Mouse (Mus musculus) embryonic facial prominence, embryonic 15.5 days (tissue): Measurements from ENCODE around the gene Anks1. TPM values are rescaled to one million over a fixed set of nuclear protein-coding genes. Genes with fewer than 3 reads are reported as not detected.

Source experiments
- ATAC-seq: fragments of 200-750 bp; cut with Nextera tagmentation; 2 replicates; pipeline ENCODE4 v1.8.0; 2017; ENCODE audit warnings: low read depth, moderate TSS enrichment; ENCODE audit not compliant: insufficient number of reproducible peaks, low FRiP score, low TSS enrichment
- H3K27ac ChIP-seq: fragments of 300-500 bp; sonication (generic); replicated peaks from 2 replicates; pipeline ENCODE4 v1.5.1; 2015; ENCODE audit warnings: mild to moderate bottlenecking, inconsistent platforms
- H3K27me3 ChIP-seq: fragments of 300-500 bp; sonication (generic); 2 replicates; pipeline ENCODE4 v1.6.1; 2015; ENCODE audit warnings: inconsistent platforms
- H3K36me3 ChIP-seq: fragments of 300-500 bp; sonication (generic); 2 replicates; pipeline ENCODE4 v1.6.1; 2015; ENCODE audit warnings: mild to moderate bottlenecking, inconsistent platforms
- H3K4me1 ChIP-seq: fragments of 300-500 bp; sonication (generic); 2 replicates; pipeline ENCODE4 v1.6.1; 2015; ENCODE audit warnings: inconsistent platforms
- H3K4me2 ChIP-seq: fragments of 300-500 bp; sonication (generic); replicated peaks from 2 replicates; pipeline ENCODE4 v1.6.1; 2015; ENCODE audit warnings: mild to moderate bottlenecking, inconsistent platforms
- H3K4me3 ChIP-seq: fragments of 300-500 bp; sonication (generic); replicated peaks from 2 replicates; pipeline ENCODE4 v1.5.1; 2015; ENCODE audit warnings: mild to moderate bottlenecking, inconsistent platforms
- H3K9ac ChIP-seq: fragments of 300-500 bp; sonication (generic); 2 replicates; pipeline ENCODE4 v1.6.1; 2015; ENCODE audit warnings: inconsistent platforms
- H3K9me3 ChIP-seq: fragments of 300-500 bp; sonication (generic); replicated peaks from 2 replicates; pipeline ENCODE4 v1.6.1; 2016; ENCODE audit warnings: inconsistent platforms
- WGBS: fragments of 180-500 bp; shearing (Covaris S2); methylation state at CpG from one replicate; pipeline ENCODE4 v1.1.7; 2015; 5-methylcytosine and 5-hydroxymethylcytosine counted together
- polyA plus RNA-seq: library from polyadenylated mRNA; unstranded; fragments of >200 nt; fragmentation: Nextera tagmentation; extraction: Ambion mirVana; gene quantifications from 2 replicates; pipeline ENCODE4 v1.2.1, GENCODE M21; 2015

Anks1 gene
- polyA plus RNA-seq, 1 experiment from 2014 or later: 15.3 TPM

DNA sequence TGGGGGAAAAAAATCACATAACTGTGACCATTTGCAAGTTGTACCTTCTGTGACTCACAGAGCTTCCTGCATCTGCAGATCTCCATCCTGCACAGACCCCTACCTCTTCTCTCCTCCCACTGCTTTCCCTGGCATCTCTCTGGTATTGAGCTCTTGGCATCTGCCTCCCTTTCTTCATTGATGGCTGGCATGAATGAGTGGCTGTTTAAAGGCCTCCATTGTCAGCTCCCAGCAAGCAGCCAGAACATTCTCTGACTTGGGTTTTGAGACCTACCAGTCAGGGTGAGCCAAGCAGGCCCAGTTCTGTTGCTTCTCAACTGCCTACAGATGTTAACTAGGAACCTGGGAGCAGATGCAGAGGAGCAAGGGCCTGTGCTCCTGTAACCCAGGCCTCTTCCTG lies 96.3 kb downstream of the Anks1 start:
- Histone ChIP-seq H3K4me3 (no peak overlapping the region), H3K27ac (0 out of 2 replicates have a peak overlapping the region, but pooled peaks have one; percentile 89), H3K9me3 (no peaks in the 10 kb centered on the region), H3K36me3 (peaks cover 7% of the 10 kb centered on the region; the same call in 1 of the 2 replicates), H3K4me1 (peaks cover 64% of the 10 kb centered on the region), H3K27me3 (no peaks in the 10 kb centered on the region), H3K9ac (no peak overlapping the region), H3K4me2 (no peak overlapping the region)
- no peak for ATAC-seq

GRCm38 (mm10) chr17:28006208-28006607 lies 97.1 kb downstream of the Anks1 start:
- Histone ChIP-seq H3K27ac (peak overlapping the region; percentile 89; the same call in 1 of the 2 replicates), H3K27me3 (no peaks in the 10 kb centered on the region), H3K4me3 (no peak overlapping the region), H3K4me2 (no peak overlapping the region), H3K36me3 (peaks cover 7% of the 10 kb centered on the region; the same call in 1 of the 2 replicates), H3K4me1 (peaks cover 63% of the 10 kb centered on the region), H3K9me3 (no peaks in the 10 kb centered on the region), H3K9ac (no peak overlapping the region)
- ATAC-seq: no peak
- WGBS: 85% methylated on average over 8 of the region's 8 CpGs

- WGBS: 48% methylated on average over 5 of the region's 5 CpGs
- H3K4me1 ChIP-seq: peaks cover 59% of the 10 kb centered on the region
- no peak overlapping the region for H3K9ac ChIP-seq
- no peak overlapping the region for H3K4me3 ChIP-seq
- no peak for ATAC-seq
- peaks cover 7% of the 10 kb centered on the region; the same call in 1 of the 2 replicates for H3K36me3 ChIP-seq
- H3K27me3 ChIP-seq: no peaks in the 10 kb centered on the region
- peak overlapping the region; percentile 39 for H3K4me2 ChIP-seq
- H3K9me3 ChIP-seq: no peaks in the 10 kb centered on the region
- peak overlapping the region; percentile 89 for H3K27ac ChIP-seq
Observed at GRCm38 (mm10) chr17:28006611-28007010, 97.5 kb downstream of the Anks1 start.

- WGBS: 10% methylated on average over 29 of the region's 29 CpGs
- peak overlapping the region; percentile 19 for H3K4me3 ChIP-seq
- H3K27me3 ChIP-seq: no peaks in the 10 kb centered on the region
- peaks cover 57% of the 10 kb centered on the region for H3K4me1 ChIP-seq
- H3K4me2 ChIP-seq: peak overlapping the region; percentile 39
- peak overlapping the region; percentile 89 for H3K27ac ChIP-seq
- H3K36me3 ChIP-seq: peaks cover 5% of the 10 kb centered on the region; the same call in 1 of the 2 replicates
- H3K9me3 ChIP-seq: no peaks in the 10 kb centered on the region
- peak; percentile 58; the same call in 1 of the 2 replicates for ATAC-seq
- H3K9ac ChIP-seq: no peak overlapping the region
Observed at GRCm38 (mm10) chr17:28007179-28007811, 98.2 kb downstream of the Anks1 start.

DNA sequence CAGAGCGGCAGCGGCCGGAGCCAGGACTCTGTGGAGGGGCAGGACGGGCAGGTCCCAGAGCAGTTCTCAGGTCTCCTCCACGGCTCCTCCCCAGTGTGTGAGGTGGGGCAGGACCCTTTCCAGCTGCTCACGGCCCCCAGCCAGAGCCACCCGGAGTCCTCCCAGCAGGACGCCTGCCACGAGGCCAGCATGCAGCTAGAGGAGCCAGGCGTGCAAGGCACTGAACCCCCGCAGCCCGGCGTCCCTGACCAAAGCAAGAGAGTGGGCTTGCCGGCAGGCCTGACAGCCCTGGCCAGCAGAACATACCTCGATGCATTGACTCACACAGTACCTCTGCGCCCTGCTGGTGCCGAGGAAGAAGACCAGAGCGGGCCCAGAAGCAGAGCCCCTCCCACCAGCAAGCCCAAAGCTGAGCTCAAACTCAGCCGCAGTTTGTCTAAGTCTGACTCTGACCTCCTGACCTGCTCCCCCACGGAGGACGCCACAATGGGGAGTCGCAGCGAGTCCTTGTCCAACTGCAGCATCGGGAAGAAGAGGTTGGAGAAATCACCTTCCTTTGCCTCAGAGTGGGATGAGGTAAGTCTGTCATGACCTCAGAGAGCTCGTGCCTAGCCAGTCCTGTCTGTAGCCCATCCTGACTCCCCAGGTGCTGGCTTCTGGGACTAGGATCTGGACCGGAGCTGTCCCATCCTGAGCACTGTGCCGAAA lies 98.9 kb downstream of the Anks1 start:
- Histone ChIP-seq H3K36me3 (peaks cover 4% of the 10 kb centered on the region; the same call in 1 of the 2 replicates), H3K27ac (peak overlapping the region; percentile 89), H3K4me1 (peaks cover 65% of the 10 kb centered on the region), H3K27me3 (no peaks in the 10 kb centered on the region), H3K4me2 (peak overlapping the region; percentile 39), H3K9ac (no peak overlapping the region), H3K4me3 (peak overlapping the region; percentile 19), H3K9me3 (no peaks in the 10 kb centered on the region)
- 30% methylated on average over 27 of the region's 27 CpGs for WGBS
- peak; percentile 35; the same call in 1 of the 2 replicates for ATAC-seq

- peaks cover 4% of the 10 kb centered on the region; the same call in 1 of the 2 replicates for H3K36me3 ChIP-seq
- peak overlapping the region; percentile 89 for H3K27ac ChIP-seq
- H3K4me1 ChIP-seq: peaks cover 70% of the 10 kb centered on the region
- H3K9me3 ChIP-seq: no peaks in the 10 kb centered on the region
- peak overlapping the region; percentile 19 for H3K4me3 ChIP-seq
- ATAC-seq: no peak
- H3K9ac ChIP-seq: no peak overlapping the region
- 40% methylated on average over 8 of the region's 8 CpGs for WGBS
- H3K27me3 ChIP-seq: no peaks in the 10 kb centered on the region
- H3K4me2 ChIP-seq: peak overlapping the region; percentile 39
Observed at GRCm38 (mm10) chr17:28008565-28008981, 99.5 kb downstream of the Anks1 start.

DNA sequence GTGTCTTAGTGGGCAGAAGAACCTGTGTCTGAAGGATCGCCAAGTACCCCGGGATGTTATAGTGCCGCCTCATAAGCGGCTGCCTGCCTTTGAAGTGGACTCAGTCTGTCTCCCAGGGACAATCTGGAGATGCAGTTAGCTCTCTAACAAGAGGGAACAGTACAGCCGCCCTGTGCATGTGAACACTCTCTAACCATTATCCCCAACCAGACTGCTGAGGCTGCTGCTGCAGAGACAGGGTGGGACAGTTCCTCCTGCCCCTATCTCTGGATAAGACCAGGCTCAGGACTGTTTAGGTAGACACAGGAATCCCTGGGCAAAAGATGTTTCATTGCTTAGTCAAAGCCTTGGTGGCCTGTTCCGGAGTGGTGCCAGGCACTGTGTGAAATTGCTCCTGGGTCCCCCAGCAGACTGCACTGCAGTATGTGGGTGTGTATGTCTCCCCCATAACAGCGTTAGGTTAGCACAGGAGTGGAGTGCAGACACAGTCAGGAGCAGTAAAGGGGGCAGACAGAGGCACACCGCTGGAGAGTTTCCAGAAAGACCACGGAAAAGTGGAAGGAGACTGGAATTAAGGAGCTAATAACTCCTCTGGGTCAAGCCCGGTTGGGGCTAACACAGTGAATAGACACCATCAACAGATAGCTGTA lies 100.1 kb downstream of the Anks1 start:
- peak overlapping the region; percentile 19 for H3K4me3 ChIP-seq
- ATAC-seq: no peak
- no peak overlapping the region for H3K9ac ChIP-seq

DNA sequence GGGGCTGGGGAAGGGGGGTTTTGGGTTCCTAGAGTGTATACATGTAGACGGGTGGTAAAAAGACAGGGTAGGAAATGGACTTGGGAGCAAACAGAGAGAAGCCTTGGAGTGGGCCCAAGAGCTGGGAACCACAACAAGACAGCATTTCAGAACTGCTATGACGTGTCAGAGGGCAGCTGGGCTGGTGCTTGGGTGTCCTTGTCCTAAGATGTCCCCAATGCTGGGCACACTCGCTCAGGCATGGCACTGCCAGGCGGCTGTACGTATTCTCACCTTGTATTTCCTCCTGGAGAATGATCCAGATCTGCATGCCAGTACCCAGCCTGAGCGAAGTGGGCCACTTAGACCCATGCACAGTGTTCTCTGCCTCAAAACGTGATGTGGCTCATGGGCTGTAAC lies 100.6 kb downstream of the Anks1 start:
- Histone ChIP-seq H3K36me3 (no peaks in the 10 kb centered on the region), H3K9me3 (no peaks in the 10 kb centered on the region), H3K4me3 (no peak overlapping the region), H3K4me1 (peaks cover 82% of the 10 kb centered on the region), H3K9ac (no peak overlapping the region), H3K27me3 (no peaks in the 10 kb centered on the region), H3K4me2 (peak overlapping the region; percentile 39; the same call in 1 of the 2 replicates), H3K27ac (no peak overlapping the region)
- WGBS: 85% methylated on average over 7 of the region's 7 CpGs
- ATAC-seq: no peak

More for the DNA sequence above, 100.1 kb downstream of the Anks1 start:
- no peaks in the 10 kb centered on the region for H3K9me3 ChIP-seq
- 73% methylated on average over 10 of the region's 10 CpGs for WGBS
- peaks cover 76% of the 10 kb centered on the region for H3K4me1 ChIP-seq
- H3K36me3 ChIP-seq: peaks cover 4% of the 10 kb centered on the region; the same call in 1 of the 2 replicates
- peak overlapping the region; percentile 39 for H3K4me2 ChIP-seq
- H3K27ac ChIP-seq: peak overlapping the region; percentile 89
- no peaks in the 10 kb centered on the region for H3K27me3 ChIP-seq

DNA sequence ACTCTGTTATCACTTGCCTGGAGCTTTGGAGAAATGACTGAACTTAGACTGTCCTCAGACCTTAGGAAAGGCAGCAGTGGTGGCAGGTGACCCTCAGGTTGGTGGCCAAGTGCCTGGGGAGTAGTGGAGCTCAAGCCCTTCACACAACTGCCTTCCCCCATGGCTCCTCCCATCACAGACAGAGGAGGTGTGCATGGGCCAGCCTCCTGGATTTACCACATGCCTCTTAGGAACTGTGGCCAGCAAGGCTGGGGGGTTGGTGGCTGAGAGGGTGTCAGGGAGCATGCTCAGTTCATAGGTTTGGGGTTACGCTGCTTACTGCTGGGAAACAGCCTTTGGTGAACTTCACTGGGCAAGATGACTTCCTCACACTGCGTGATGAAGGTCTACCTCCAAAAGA lies 101.8 kb downstream of the Anks1 start:
- Histone ChIP-seq H3K4me2 (no peak overlapping the region), H3K9me3 (no peaks in the 10 kb centered on the region), H3K4me3 (no peak overlapping the region), H3K9ac (no peak overlapping the region), H3K27me3 (no peaks in the 10 kb centered on the region), H3K36me3 (no peaks in the 10 kb centered on the region), H3K27ac (no peak overlapping the region), H3K4me1 (peaks cover 83% of the 10 kb centered on the region)
- 96% methylated on average over 2 of the region's 2 CpGs for WGBS
- no peak for ATAC-seq

DNA sequence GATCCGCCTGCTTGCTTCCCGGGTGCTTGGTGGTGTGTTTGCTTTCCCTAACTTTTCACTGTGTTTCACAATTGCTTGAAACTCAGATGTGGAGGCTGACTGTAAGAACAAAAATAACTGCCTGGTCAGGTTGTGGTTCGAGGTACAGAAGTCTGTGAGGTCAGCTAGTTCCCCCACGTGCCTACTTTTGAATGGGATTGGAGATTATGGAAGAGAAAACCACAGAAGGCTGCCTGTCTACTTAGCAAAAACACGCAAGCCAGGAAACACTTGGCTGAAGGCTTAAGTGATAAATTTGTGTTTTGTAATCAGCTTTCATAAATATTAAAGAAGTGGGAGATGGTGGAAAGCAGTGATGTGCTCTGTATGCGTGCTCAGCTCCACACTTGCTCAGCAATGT lies 103.7 kb downstream of the Anks1 start:
- H3K4me1 ChIP-seq: peaks cover 69% of the 10 kb centered on the region
- H3K9ac ChIP-seq: no peak overlapping the region
- H3K27ac ChIP-seq: peak overlapping the region; percentile 75

GRCm38 (mm10) chr17:28013259-28013875 lies 104.3 kb downstream of the Anks1 start:
- Histone ChIP-seq H3K9me3 (no peaks in the 10 kb centered on the region), H3K27me3 (no peaks in the 10 kb centered on the region), H3K4me1 (peaks cover 64% of the 10 kb centered on the region), H3K36me3 (no peaks in the 10 kb centered on the region), H3K4me3 (peak overlapping the region; percentile 8), H3K9ac (no peak overlapping the region), H3K4me2 (peak overlapping the region; percentile 39), H3K27ac (peak overlapping the region; percentile 75)
- peak; percentile 86 for ATAC-seq
- WGBS: 17% methylated on average over 12 of the region's 12 CpGs

More for the DNA sequence above, 103.7 kb downstream of the Anks1 start:
- no peaks in the 10 kb centered on the region for H3K36me3 ChIP-seq
- ATAC-seq: no peak
- H3K9me3 ChIP-seq: no peaks in the 10 kb centered on the region
- H3K4me2 ChIP-seq: peak overlapping the region; percentile 39
- 57% methylated on average over 6 of the region's 6 CpGs for WGBS
- peak overlapping the region; percentile 8 for H3K4me3 ChIP-seq
- H3K27me3 ChIP-seq: no peaks in the 10 kb centered on the region
